Mouse (Mus musculus) macrophage (primary cell): ENCODE data around the gene Rgl1. TPM values are rescaled to one million over a fixed set of nuclear protein-coding genes. Genes with fewer than 3 reads are reported as not detected.
A peak's percentile ranks its signal among the peaks of the same experiment; 100 is the strongest.

Experiments
- H3K27ac ChIP-seq: fragments of 350-480 bp; formaldehyde crosslinking; 2 replicates; pipeline ENCODE4 v1.9.0; 2021
- H3K36me3 ChIP-seq: fragments of 350-480 bp; formaldehyde crosslinking; 2 replicates; pipeline ENCODE4 v1.9.0; 2021; ENCODE audit errors: inconsistent target
- H3K4me3 ChIP-seq: fragments of 350-480 bp; formaldehyde crosslinking; 2 replicates; pipeline ENCODE4 v1.9.0; 2021; ENCODE audit errors: inconsistent target
- H3K79me2 ChIP-seq: fragments of 350-480 bp; formaldehyde crosslinking; 2 replicates; pipeline ENCODE4 v1.9.0; 2021; ENCODE audit errors: inconsistent target
- WGBS: methylation state at CpG from one replicate; pipeline ENCODE4 v1.1.7; 2026; ENCODE audit warnings: inconsistent platforms; ENCODE audit not compliant: missing documents; 5-methylcytosine and 5-hydroxymethylcytosine counted together
- polyA plus RNA-seq: library from polyadenylated mRNA; stranded (reverse); fragments of 250-400 nt; gene quantifications from 3 replicates; pipeline ENCODE4 v1.2.4, GENCODE M21; 2018; ENCODE audit warnings: inconsistent platforms

Gene Rgl1
- polyA plus RNA-seq, 1 experiment from 2014 or later: 74.0 TPM

- Histone ChIP-seq H3K4me3 (no peak overlapping the region), H3K79me2 (no peaks in the 10 kb centered on the region), H3K27ac (no peak overlapping the region), H3K36me3 (peaks cover 70% of the 10 kb centered on the region)
- WGBS: 97% methylated on average over 13 of the region's 13 CpGs
These were observed 217.0 kb downstream of the Rgl1 start for GRCm38 (mm10) chr1:152549061-152549738.

GRCm38 (mm10) chr1:152543449-152544159 is 222.5 kb downstream of the Rgl1 start:
- 94% methylated on average over 2 of the region's 2 CpGs for WGBS
- H3K36me3 ChIP-seq: peaks cover 48% of the 10 kb centered on the region
- H3K79me2 ChIP-seq: no peaks in the 10 kb centered on the region
- no peak overlapping the region for H3K4me3 ChIP-seq
- no peak overlapping the region for H3K27ac ChIP-seq

DNA sequence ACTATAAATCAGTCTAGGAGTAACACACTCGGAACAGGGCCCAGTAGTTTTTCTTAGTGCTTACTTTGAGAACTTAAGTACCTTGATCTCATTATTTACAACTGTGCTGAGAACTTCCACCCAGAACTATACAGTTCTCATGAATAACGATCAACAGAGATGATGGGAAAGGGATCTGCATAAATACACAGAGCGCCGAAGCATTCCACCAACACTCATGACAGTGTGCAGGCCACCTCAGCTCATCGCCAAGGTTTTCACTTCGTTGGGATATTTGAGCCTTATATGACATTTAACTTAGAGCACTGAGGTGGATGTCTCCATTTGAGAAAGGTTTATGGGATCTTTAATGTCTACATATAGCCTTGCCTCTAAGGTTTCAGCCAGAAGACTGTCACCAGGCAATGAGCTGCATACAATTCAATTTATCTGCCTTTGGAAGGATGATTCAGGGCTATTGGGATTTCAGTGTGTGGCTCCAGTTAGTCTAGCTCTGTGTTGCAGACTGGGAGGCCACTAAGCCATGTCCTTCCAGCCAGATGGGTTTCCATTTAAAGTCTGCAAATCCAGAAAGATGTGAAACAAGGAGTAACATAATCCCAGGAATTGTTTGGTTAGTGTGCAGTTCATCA is 223.3 kb downstream of the Rgl1 start:
- no peak overlapping the region for H3K4me3 ChIP-seq
- H3K36me3 ChIP-seq: peaks cover 48% of the 10 kb centered on the region
- H3K79me2 ChIP-seq: no peaks in the 10 kb centered on the region
- H3K27ac ChIP-seq: no peak overlapping the region
- WGBS: 98% methylated on average over 6 of the region's 6 CpGs

GRCm38 (mm10) chr1:152540304-152540887 is 225.8 kb downstream of the Rgl1 start:
- peak overlapping the region; percentile 92 for H3K27ac ChIP-seq
- no peaks in the 10 kb centered on the region for H3K79me2 ChIP-seq
- 59% methylated on average over 3 of the region's 3 CpGs for WGBS
- peaks cover 33% of the 10 kb centered on the region for H3K36me3 ChIP-seq
- no peak overlapping the region for H3K4me3 ChIP-seq

DNA sequence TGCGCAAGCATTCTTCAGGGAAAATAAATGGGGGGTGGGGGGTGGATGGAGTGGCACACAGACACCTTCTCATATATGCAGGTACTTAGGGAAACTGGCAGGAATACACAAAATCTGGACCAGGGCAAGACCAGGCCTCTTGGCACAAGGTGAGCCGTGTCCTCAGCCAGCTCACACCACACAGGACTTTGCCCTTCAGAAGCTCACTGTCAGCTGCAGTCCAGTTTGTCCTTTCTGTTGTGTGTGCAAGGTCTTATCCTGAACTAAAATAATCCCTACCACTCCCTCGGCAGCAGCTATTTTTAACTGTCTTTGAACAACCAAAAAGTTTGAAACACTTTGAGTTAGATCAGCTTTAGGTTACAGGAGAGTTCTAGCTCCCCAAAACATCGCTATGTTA is 227.3 kb downstream of the Rgl1 start:
- Histone ChIP-seq H3K79me2 (no peaks in the 10 kb centered on the region), H3K36me3 (peaks cover 22% of the 10 kb centered on the region), H3K4me3 (no peak overlapping the region), H3K27ac (no peak overlapping the region)
- 95% methylated on average over 4 of the region's 4 CpGs for WGBS

- no peaks in the 10 kb centered on the region for H3K79me2 ChIP-seq
- H3K4me3 ChIP-seq: no peak overlapping the region
- WGBS: 93% methylated on average over 13 of the region's 13 CpGs
- H3K27ac ChIP-seq: peak overlapping the region; percentile 96
- H3K36me3 ChIP-seq: peaks cover 16% of the 10 kb centered on the region
These were observed 229.0 kb downstream of the Rgl1 start for GRCm38 (mm10) chr1:152537186-152537585.

- H3K36me3 ChIP-seq: peaks cover 16% of the 10 kb centered on the region
- 36% methylated on average over 16 of the region's 16 CpGs for WGBS
- no peak overlapping the region for H3K4me3 ChIP-seq
- H3K27ac ChIP-seq: peak overlapping the region; percentile 96
- no peaks in the 10 kb centered on the region for H3K79me2 ChIP-seq
These were observed 229.6 kb downstream of the Rgl1 start for GRCm38 (mm10) chr1:152536416-152537018.

DNA sequence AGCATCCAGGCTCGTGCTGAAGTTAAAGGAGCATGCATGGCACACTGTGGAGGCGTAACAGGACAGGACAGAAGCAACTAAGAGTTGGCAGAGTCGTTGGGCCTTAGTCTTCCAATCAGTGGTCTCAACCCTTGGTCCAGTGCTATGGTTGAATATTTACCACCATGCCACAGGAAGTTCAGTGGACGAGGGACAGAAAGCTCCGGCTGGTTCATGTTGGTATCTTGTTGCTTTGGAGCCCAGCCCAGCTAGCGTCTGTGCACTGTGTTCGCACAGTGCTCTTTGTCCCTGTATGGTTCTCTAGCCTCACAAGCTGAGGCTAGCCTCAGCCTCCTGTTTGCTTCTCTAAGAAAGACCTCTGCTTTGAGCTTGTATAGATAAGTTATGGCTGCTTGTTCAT is 231.6 kb downstream of the Rgl1 start:
- H3K79me2 ChIP-seq: no peaks in the 10 kb centered on the region
- H3K4me3 ChIP-seq: no peak overlapping the region
- 97% methylated on average over 7 of the region's 7 CpGs for WGBS
- peaks cover 31% of the 10 kb centered on the region for H3K36me3 ChIP-seq
- peak overlapping the region; percentile 96 for H3K27ac ChIP-seq

DNA sequence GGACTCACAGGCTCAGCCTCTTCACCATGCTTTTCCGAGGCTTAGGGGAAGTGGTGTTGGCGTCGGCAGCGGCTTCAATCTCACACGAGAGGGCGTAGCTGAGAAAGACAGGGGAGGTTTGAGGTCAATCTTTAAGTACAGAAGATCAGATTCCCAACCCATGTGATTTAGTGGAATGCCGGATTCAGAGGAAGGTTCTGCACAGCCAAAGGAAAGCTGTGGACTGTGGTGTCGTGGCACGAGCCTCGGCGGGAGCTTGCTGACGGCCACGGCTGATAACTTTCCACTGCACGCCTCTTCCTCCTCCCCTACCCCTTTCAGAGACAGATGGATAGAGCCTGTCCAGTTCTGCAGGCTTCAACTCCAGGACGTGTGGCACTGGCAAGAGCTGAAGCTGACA is 234.7 kb downstream of the Rgl1 start:
- Histone ChIP-seq H3K4me3 (no peak overlapping the region), H3K36me3 (peaks cover 26% of the 10 kb centered on the region), H3K27ac (peak overlapping the region; percentile 96), H3K79me2 (no peaks in the 10 kb centered on the region)
- 68% methylated on average over 14 of the region's 15 CpGs for WGBS

DNA sequence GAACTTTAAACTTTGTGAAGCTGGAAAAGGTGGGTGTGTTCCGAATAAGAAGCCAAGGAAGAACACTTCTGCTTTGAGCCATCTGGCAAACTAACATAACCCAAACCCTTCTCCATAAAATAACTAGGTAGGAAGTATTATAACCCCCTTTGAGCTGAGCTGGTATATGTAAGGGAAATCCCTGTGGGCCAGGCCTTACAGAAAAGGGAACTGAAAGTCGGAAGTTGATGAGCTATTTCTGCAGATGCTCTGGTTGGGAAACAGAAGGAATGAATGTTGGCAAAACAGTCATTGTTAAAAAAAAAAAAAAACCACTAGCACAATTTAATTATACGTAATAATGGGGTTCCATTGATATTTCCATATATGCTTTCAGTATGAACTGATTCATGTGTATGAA is 237.4 kb downstream of the Rgl1 start:
- Histone ChIP-seq H3K36me3 (peaks cover 33% of the 10 kb centered on the region), H3K4me3 (no peak overlapping the region), H3K27ac (peak overlapping the region; percentile 96), H3K79me2 (no peaks in the 10 kb centered on the region)
- WGBS: 0% methylated on average over 3 of the region's 3 CpGs

DNA sequence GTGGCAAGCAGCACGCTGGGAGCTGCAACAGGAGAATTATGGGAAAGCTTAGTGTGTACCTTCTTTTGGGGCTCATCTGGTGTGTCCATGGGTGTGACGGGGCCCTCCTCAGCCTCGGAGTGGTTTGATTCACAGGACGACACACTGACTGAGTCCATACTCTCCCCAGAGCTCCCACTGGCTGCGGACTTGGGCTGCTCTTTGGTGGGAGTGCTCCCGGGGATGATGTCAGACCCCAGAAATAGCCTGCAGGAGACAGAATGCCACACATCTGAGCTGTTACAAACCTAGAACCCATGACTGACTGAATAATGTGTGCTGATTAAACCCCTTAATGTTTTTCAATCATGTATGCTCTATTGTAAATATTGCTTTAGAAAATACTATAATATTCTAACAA is 237.9 kb downstream of the Rgl1 start:
- no peak overlapping the region for H3K4me3 ChIP-seq
- peaks cover 39% of the 10 kb centered on the region for H3K36me3 ChIP-seq
- H3K79me2 ChIP-seq: no peaks in the 10 kb centered on the region
- peak overlapping the region; percentile 96 for H3K27ac ChIP-seq
- 80% methylated on average over 6 of the region's 6 CpGs for WGBS

- peak overlapping the region; percentile 96 for H3K27ac ChIP-seq
- H3K4me3 ChIP-seq: no peak overlapping the region
- WGBS: 80% methylated on average over 9 of the region's 9 CpGs
- peaks cover 50% of the 10 kb centered on the region for H3K36me3 ChIP-seq
- H3K79me2 ChIP-seq: no peaks in the 10 kb centered on the region
These were observed 240.0 kb downstream of the Rgl1 start for GRCm38 (mm10) chr1:152526154-152526553.

- Histone ChIP-seq H3K4me3 (no peak overlapping the region), H3K27ac (peak overlapping the region; percentile 96), H3K36me3 (peaks cover 47% of the 10 kb centered on the region; the same call in 1 of the 2 replicates), H3K79me2 (no peaks in the 10 kb centered on the region)
- WGBS: 14% methylated on average over 6 of the region's 6 CpGs
These were observed 241.0 kb downstream of the Rgl1 start for GRCm38 (mm10) chr1:152524987-152525648.
